Mouse (Mus musculus): ENCODE results near the gene Hist2h3c2.
A peak's percentile ranks its signal among the peaks of the same experiment; 100 is the strongest.
"Not testable (repeated sequence)": the region's sequence is repeated elsewhere in the genome, so short reads cannot be mapped to it uniquely, and the experiment has no call there.

Hist2h3c2 gene

GRCm38 (mm10) chr3:96260220-96260619 lies 21.3 kb upstream of the Hist2h3c2 start:
- DNase-seq (ENCODE audit: low spot score in 2 of 2) = no peak

GRCm38 (mm10) chr3:96257190-96257589 lies 18.3 kb upstream of the Hist2h3c2 start:
- DNase-seq (ENCODE audit: low spot score in 2 of 2) = no peak

GRCm38 (mm10) chr3:96255926-96256593 lies 17.1 kb upstream of the Hist2h3c2 start:
- DNase-seq (ENCODE audit: low spot score in 2 of 2) = no peak

- DNase-seq (ENCODE audit: low spot score in 2 of 2) = no peak
These were observed 15.9 kb upstream of the Hist2h3c2 start for GRCm38 (mm10) chr3:96254683-96255355.

- no peak for DNase-seq (ENCODE audit: low spot score in 2 of 2)
These were observed 12.9 kb upstream of the Hist2h3c2 start for GRCm38 (mm10) chr3:96251787-96252186.

- no peak for DNase-seq (ENCODE audit: low spot score in 2 of 2)
These were observed 12.0 kb upstream of the Hist2h3c2 start for GRCm38 (mm10) chr3:96250890-96251289.

GRCm38 (mm10) chr3:96249034-96249345 lies 10.1 kb upstream of the Hist2h3c2 start:
- DNase-seq (ENCODE audit: low spot score in 2 of 2) = no peak

- DNase-seq (ENCODE audit: low spot score in 2 of 2) = no peak
These were observed 9.5 kb upstream of the Hist2h3c2 start for GRCm38 (mm10) chr3:96248141-96249033.

- DNase-seq (ENCODE audit: low spot score in 2 of 2) = no peak
These were observed 8.6 kb upstream of the Hist2h3c2 start for GRCm38 (mm10) chr3:96247356-96248140.

- not testable (repeated sequence) for DNase-seq (ENCODE audit: low spot score in 2 of 2)
These were observed 7.5 kb upstream of the Hist2h3c2 start, which contains the start of gene Hist2h3c1 for GRCm38 (mm10) chr3:96246427-96246856. Hist2h3c1 (plus strand) TSS chr3:96246685.

- DNase-seq (ENCODE audit: low spot score in 2 of 2) = not testable (repeated sequence)
These were observed 7.1 kb upstream of the Hist2h3c2 start for GRCm38 (mm10) chr3:96246018-96246417.

GRCm38 (mm10) chr3:96245003-96245886 lies 6.3 kb upstream of the Hist2h3c2 start, which contains the start of gene Hist2h2aa1:
Hist2h2aa1 (plus strand) TSS chr3:96245497.
- DNase-seq (ENCODE audit: low spot score in 2 of 2) = peak; percentile 79 to 89

GRCm38 (mm10) chr3:96243921-96244572 lies 5.1 kb upstream of the Hist2h3c2 start:
- no peak for DNase-seq (ENCODE audit: low spot score in 2 of 2)

- no peak for DNase-seq (ENCODE audit: low spot score in 2 of 2)
These were observed 1.9 kb upstream of the Hist2h3c2 start for GRCm38 (mm10) chr3:96240799-96241197.

GRCm38 (mm10) chr3:96239949-96240798 lies 1.2 kb upstream of the Hist2h3c2 start, which contains the start of gene Hist2h2aa2:
Hist2h2aa2 (minus strand) TSS chr3:96240276.
- DNase-seq (ENCODE audit: low spot score in 2 of 2) = peak; percentile 96 to 98

GRCm38 (mm10) chr3:96237904-96238511 lies 919 bp downstream of the Hist2h3c2 start:
- no peak for DNase-seq (ENCODE audit: low spot score in 2 of 2)

- DNase-seq (ENCODE audit: low spot score in 2 of 2) = no peak
These were observed 1.5 kb downstream of the Hist2h3c2 start for GRCm38 (mm10) chr3:96237335-96237903.

GRCm38 (mm10) chr3:96236834-96237334 lies 2.0 kb downstream of the Hist2h3c2 start:
- no peak for DNase-seq (ENCODE audit: low spot score in 2 of 2)
